In the genomic region with DNA sequence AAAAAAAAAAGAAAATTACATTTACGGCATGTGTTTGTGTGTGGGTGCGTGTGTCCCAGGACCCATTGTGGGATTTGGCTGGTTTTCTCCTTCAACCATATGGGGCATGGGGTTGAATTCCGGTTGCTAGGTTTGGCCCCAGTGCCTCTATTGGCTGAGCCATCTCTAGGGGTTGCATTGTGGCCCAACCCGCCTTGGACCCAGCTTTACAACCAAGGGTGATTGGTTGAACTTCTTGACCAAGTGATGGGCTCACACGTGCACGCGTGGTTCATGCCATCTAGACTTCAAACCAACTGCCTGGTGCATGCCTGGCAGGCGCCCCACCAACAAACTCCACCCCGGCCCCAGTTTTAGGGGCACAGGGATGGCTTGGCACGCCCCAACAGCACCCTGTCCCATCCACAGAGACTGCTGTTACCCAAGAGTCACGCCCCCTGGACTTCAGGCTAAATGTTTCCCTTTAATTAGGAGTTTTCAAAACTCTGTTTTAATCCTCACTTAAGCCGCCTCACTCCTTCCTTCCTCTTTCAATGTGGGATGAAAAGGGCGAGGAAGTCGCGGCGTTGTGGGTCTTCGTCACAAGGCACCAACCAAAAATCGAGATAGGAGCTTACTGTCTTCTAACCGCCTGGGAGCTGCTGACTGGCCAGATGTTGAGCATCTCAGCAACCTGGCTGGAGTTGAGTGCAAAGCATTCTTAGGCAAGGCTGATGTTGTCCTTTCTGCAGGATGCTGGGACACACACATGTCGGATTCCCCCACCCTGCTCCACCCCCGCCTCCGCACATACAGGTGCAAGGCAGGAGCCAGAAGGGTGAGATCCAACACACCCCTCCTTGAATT, we compare ENCODE assay signal across 15 mouse cellular contexts. TPM values are rescaled to one million over a fixed set of nuclear protein-coding genes. Genes with fewer than 3 reads are reported as not detected.
A peak's percentile ranks its signal among the peaks of the same experiment; 100 is the strongest.
DNase-seq lines count a peak whose midpoint lies in the region; ATAC-seq and TF ChIP-seq lines count a peak whose summit lies in the region.
"Had no signal": no experiment of that assay in that cellular context is flagged by ENCODE, and none has a peak within 500 bp of the region (broad histone marks: within the 10 kb centered on the region; RNA-seq: fewer than 3 reads in every experiment).

No protein-coding gene starts in this region.

- no peaks in the 10 kb centered on the region for H3K36me3 ChIP-seq in kidney, embryonic 16.5 days (ENCODE audit: insufficient read depth, low read length)
- no peaks in the 10 kb centered on the region for H3K36me3 ChIP-seq in E14TG2a.4 (ENCODE audit: insufficient read depth, low read length)
- H3K36me3 ChIP-seq in midbrain, embryonic 16.5 days (ENCODE audit: control insufficient read depth, insufficient read depth, low read length): no peaks in the 10 kb centered on the region
- H3K36me3 ChIP-seq: embryonic facial prominence, embryonic 12.5 days had no signal

- no peaks in the 10 kb centered on the region for H3K27me3 ChIP-seq in kidney, embryonic 16.5 days (ENCODE audit: insufficient read depth, low read length)
- H3K27me3 ChIP-seq in E14TG2a.4 (ENCODE audit: insufficient read depth, low read length): no peaks in the 10 kb centered on the region
- no peaks in the 10 kb centered on the region for H3K27me3 ChIP-seq in midbrain, embryonic 16.5 days (ENCODE audit: control insufficient read depth, insufficient read depth, low read depth, low read length)
- H3K27me3 ChIP-seq: CH12.LX had no signal

- H3K4me3 ChIP-seq in kidney, embryonic 16.5 days (ENCODE audit: low read length): no peak overlapping the region
- peak overlapping the region; percentile 73 for H3K4me3 ChIP-seq in E14TG2a.4 (replicated peaks; ENCODE audit: low read length)
- no peak overlapping the region for H3K4me3 ChIP-seq in midbrain, embryonic 16.5 days (ENCODE audit: low read depth, low read length)
- H3K4me3 ChIP-seq: embryonic facial prominence, embryonic 12.5 days had no signal

- H3K4me1 ChIP-seq in kidney, embryonic 16.5 days (ENCODE audit: insufficient read depth, low read length): peaks cover 29% of the 10 kb centered on the region
- H3K4me1 ChIP-seq in E14TG2a.4 (replicated peaks; ENCODE audit: low read depth, low read length): peaks cover 96% of the 10 kb centered on the region
- H3K4me1 ChIP-seq in midbrain, embryonic 16.5 days (ENCODE audit: control insufficient read depth, insufficient read depth, low read length): no peaks in the 10 kb centered on the region

- WGBS in kidney, embryonic 16.5 days: 59% methylated on average over 22 of the region's 22 CpGs
- WGBS in midbrain, embryonic 16.5 days: 42% methylated on average over 22 of the region's 22 CpGs

- peak overlapping the region; percentile 58 for H3K27ac ChIP-seq in kidney, embryonic 16.5 days (ENCODE audit: low read length)
- H3K27ac ChIP-seq in midbrain, embryonic 16.5 days (ENCODE audit: low read length): no peak overlapping the region

- no peak for ATAC-seq in kidney, embryonic 16.5 days (ENCODE audit: low FRiP score, low TSS enrichment)
- ATAC-seq in megakaryocyte, adult 5-6 weeks (ENCODE audit: poor library complexity, severe bottlenecking): peak; percentile 60
- no peak for ATAC-seq in midbrain, embryonic 16.5 days
- ATAC-seq: forebrain, embryonic 14.5 days had no signal

- H3K9me3 ChIP-seq in kidney, embryonic 16.5 days (ENCODE audit: low read length): no peaks in the 10 kb centered on the region
- H3K9me3 ChIP-seq in E14TG2a.4 (ENCODE audit: low read length): no peaks in the 10 kb centered on the region
- no peaks in the 10 kb centered on the region for H3K9me3 ChIP-seq in midbrain, embryonic 16.5 days (replicated peaks; ENCODE audit: control insufficient read depth, low read length, poor library complexity, severe bottlenecking)
- H3K9me3 ChIP-seq: embryonic facial prominence, embryonic 12.5 days had no signal

- DNase-seq in kidney, adult 8-10 months: no peak
- peak; percentile 74 for DNase-seq in R1 (ENCODE audit: low read depth, low spot score)
- no peak for DNase-seq in cerebellum, postnatal 10 days
- DNase-seq: cerebellum, adult 18-20 months; gastrocnemius, postnatal 36 days; heart, postnatal 4 days; kidney, adult 9 months; layer of hippocampus, postnatal 36 days had no signal

- H3K4me2 ChIP-seq in kidney, embryonic 16.5 days (replicated peaks; ENCODE audit: low read depth, low read length): no peak overlapping the region
- no peak overlapping the region for H3K4me2 ChIP-seq in midbrain, embryonic 16.5 days (ENCODE audit: low read length)
- H3K4me2 ChIP-seq: embryonic facial prominence, embryonic 12.5 days had no signal

- no peak for TF ChIP-seq CTCF in E14TG2a.4 (conservative IDR thresholded peaks at IDR 0.05; ENCODE audit: low read length)

- H3K9ac ChIP-seq in kidney, embryonic 16.5 days (replicated peaks; ENCODE audit: low read length): no peak overlapping the region
- no peak overlapping the region for H3K9ac ChIP-seq in midbrain, embryonic 16.5 days (ENCODE audit: low read depth, low read length)
- H3K9ac ChIP-seq: embryonic facial prominence, embryonic 12.5 days had no signal

RNA-seq across cellular contexts. Expression of gene Srsf3, which starts 8.2 kb away (rescaled TPM):
- polyA plus RNA-seq in kidney, embryonic 16.5 days (2015; fragmentation: Nextera tagmentation; extraction: Ambion mirVana): 597 and 625 TPM in 2 replicates
- 317 and 383 TPM in 2 replicates for total RNA-seq in megakaryocyte, adult 5-6 weeks (2015)
- 479 and 534 TPM in 2 replicates for total RNA-seq in megakaryocyte, adult 5-6 weeks (2017)
- polyA plus RNA-seq in midbrain, embryonic 16.5 days (2015; fragmentation: Nextera tagmentation; extraction: Ambion mirVana): 425 and 475 TPM in 2 replicates

RNA-seq across cellular contexts. Expression of gene Stk38, which starts 16.5 kb away (rescaled TPM):
- polyA plus RNA-seq in kidney, embryonic 16.5 days (2015; fragmentation: Nextera tagmentation; extraction: Ambion mirVana): 106 and 121 TPM in 2 replicates
- total RNA-seq in megakaryocyte, adult 5-6 weeks (2015): 312 and 327 TPM in 2 replicates
- total RNA-seq in megakaryocyte, adult 5-6 weeks (2017): 237 and 269 TPM in 2 replicates
- polyA plus RNA-seq in midbrain, embryonic 16.5 days (2015; fragmentation: Nextera tagmentation; extraction: Ambion mirVana): 83.1 and 90.9 TPM in 2 replicates
